Mouse (Mus musculus): ENCODE measurements around the gene Acap2.

- TF ChIP-seq POLR2A (IDR thresholded peaks at IDR 0.05; ENCODE audit: extremely low read depth, insufficient read depth, low read length) (no peak), CTCF (IDR thresholded peaks at IDR 0.05; ENCODE audit: low read depth, low read length) (no peak)
These were observed 14.2 kb upstream of the Acap2 start for GRCm38 (mm10) chr16:31215271-31215670.

Measured in liver, adult 2 months (tissue).